Mouse (Mus musculus) cerebellum, postnatal 36 days (tissue): ENCODE measurements around the gene 1700001O22Rik.

Experiments
- DNase-seq, 2 experiments: peaks; one replicate each; pipeline ENCODE4 v3.0.0; 2021 to 2022; ENCODE audit warnings: mixed read lengths in 2 of 2

The 1700001O22Rik gene

GRCm38 (mm10) chr2:30777266-30777665 is 26.2 kb downstream of the 1700001O22Rik start:
- no peak for DNase-seq

DNA sequence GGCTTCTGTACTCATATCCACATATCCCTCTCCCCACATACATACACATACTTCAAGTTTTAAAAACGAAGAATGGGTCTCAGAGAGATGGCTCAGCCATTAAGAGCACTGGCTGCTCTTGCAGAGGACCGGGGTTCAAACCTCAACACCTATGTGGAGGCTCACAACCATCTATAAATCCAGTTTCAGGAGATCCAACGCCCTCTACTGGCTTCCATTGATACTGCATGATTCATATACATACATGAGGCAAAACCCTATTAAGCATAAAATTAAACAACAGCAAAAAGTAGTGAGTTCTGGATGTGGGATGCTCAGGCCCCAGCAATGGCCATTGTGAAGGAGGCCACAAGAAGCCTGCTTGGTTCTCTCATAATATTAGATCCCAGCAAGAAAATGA is 27.5 kb downstream of the 1700001O22Rik start:
- DNase-seq = no peak

DNA sequence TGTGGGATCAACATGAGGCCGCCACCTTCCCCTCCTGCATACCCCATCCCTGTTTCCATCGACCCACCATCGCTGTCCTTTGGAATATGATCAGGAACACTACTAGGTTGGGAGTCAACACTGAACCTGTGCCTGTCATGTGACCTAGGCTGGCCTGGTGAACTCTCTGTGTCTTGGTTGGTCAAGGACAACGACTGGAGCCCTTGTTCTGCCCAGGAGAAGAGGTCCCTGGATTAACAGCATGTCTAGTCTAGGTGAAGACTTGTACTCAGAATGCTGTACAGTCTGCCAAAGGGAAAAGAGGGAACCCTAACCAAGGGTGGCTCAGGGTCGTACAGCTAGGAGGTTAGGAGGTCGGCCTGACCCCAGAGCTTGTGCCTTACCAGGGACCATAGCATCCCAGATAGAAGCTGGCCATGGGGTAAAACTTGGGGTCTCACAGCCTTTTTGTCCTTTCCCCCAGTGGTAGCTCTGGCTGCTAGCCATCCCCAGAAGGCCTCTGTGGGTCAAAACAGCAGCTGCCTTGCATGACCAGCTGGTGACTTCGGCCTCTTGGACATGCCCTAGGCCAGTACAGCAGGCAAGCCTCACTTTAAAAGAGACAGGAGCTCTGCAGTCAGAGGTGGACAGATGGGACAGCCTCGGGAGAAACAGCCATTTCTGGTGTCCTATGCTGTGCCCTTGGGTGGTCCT is 30.0 kb downstream of the 1700001O22Rik start:
- no peak for DNase-seq

- DNase-seq = no peak
Measured at GRCm38 (mm10) chr2:30772581-30773312, 30.7 kb downstream of the 1700001O22Rik start.

GRCm38 (mm10) chr2:30771806-30772460 is 31.5 kb downstream of the 1700001O22Rik start:
- peak; percentile 57 to 58 for DNase-seq

DNA sequence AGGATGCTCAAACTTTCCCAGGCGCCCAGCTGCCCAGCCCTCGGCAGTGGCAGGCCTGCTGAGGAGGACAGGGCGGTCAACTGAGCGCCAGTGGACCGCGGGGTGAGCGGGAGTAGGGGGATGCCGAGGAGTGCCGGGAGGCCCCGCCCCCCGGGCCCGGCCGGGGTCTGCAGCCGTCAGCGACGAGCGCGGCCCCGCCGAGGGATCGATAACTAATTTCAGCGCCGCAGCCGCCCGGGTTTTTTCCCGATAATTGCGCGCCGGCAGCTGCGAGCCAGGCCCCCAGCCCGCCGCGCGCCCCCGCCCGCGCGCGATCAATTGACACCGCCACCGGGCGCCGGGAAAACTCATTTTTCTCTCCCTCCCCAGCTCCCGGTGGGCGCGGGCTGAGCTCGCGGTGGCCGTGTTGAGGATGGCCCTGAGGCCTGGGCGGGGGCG is 32.1 kb downstream of the 1700001O22Rik start:
- DNase-seq = no peak

- DNase-seq = no peak
Measured at GRCm38 (mm10) chr2:30769187-30769586, 34.3 kb downstream of the 1700001O22Rik start.

- DNase-seq = no peak
Measured at GRCm38 (mm10) chr2:30768529-30768928, 34.9 kb downstream of the 1700001O22Rik start.

DNA sequence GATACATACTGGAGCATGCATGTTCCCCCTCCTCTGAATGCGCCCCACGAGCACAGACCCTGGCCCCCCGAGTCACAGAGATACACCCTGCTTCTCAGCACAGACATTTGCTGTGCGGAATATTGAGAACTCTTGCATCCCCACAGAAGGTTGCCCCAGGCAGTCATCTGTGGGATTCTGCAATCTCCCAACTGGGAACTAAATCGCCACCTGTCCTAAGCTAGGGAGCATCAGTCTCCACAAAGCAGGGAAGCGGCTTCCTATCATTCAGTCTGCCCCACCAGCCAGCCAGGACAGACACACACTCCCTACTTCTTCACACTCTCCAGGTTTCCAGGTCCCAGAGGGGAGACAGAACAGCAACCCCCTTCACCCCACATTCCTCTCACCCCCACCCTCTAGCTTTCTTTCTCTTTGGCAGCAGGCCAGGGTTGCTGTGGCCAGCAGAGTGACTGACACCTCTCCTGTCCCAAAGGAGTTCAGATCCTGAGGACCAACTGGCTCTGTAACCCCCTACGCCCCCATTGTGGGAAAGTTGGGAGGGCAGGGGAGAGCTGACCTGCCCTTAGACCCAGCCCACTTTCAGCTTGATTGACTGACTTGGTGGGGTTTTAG is 35.7 kb downstream of the 1700001O22Rik start:
- DNase-seq = no peak

GRCm38 (mm10) chr2:30766446-30766845 is 37.0 kb downstream of the 1700001O22Rik start:
- DNase-seq = no peak

DNA sequence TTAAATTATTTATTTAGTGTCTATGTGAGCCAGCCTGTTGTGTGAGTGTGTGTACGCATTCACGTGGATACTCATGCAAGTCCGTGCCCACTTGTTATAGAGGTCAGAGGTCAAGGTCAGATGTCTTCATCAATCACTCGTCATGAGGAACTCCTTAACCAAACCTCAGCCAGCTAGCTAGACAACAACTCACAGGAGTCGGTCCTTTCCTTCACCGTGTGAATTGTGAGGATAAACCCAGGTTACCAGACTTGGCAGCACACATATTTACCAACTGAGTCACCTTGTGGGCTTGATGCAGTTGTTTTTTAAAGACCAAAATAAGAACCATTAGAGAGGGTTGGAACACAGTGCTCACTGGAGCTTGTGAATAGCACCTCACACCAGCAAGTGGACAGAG is 42.8 kb downstream of the 1700001O22Rik start:
- no peak for DNase-seq

GRCm38 (mm10) chr2:30759858-30760547 is 43.5 kb downstream of the 1700001O22Rik start:
- no peak for DNase-seq

DNA sequence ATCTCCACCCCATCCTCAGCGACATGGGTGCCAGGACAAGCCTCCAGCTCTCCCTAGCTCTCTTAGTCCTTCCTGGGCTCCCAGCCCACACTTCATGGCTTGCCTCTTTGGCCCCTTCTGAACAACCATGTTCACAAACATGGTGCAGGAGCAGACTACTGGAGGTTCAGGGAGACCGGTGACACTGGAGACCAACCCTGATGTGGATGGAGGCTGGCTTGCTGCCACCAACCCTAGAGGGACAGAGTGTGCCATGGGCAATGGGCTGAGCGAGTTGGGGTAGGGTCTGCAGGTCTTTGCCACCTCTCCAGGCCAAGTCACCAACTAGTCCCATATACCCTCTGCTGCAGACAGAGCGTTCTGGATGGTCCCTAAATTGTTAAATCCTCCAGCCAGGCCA is 44.0 kb downstream of the 1700001O22Rik start:
- no peak for DNase-seq

DNA sequence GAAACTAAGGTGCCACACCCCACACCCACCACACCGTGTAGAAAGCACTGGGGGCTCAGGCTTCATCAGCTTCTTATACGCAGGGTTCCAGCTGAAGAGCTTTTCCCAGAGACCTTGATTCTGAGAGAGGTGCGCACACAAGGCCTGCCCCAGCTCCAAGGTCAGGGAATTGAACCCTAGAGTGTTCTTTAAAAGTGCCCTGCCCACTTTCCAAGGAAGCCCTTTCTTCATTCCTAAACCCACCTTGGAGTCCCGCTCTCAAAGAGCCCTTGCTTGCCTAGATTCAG is 44.4 kb downstream of the 1700001O22Rik start:
- DNase-seq = no peak

- peak in 1 of 2 experiments; percentile 45 for DNase-seq
Measured at GRCm38 (mm10) chr2:30758341-30759087, 44.9 kb downstream of the 1700001O22Rik start.

GRCm38 (mm10) chr2:30756962-30757715 is 46.3 kb downstream of the 1700001O22Rik start:
- DNase-seq = no peak

DNA sequence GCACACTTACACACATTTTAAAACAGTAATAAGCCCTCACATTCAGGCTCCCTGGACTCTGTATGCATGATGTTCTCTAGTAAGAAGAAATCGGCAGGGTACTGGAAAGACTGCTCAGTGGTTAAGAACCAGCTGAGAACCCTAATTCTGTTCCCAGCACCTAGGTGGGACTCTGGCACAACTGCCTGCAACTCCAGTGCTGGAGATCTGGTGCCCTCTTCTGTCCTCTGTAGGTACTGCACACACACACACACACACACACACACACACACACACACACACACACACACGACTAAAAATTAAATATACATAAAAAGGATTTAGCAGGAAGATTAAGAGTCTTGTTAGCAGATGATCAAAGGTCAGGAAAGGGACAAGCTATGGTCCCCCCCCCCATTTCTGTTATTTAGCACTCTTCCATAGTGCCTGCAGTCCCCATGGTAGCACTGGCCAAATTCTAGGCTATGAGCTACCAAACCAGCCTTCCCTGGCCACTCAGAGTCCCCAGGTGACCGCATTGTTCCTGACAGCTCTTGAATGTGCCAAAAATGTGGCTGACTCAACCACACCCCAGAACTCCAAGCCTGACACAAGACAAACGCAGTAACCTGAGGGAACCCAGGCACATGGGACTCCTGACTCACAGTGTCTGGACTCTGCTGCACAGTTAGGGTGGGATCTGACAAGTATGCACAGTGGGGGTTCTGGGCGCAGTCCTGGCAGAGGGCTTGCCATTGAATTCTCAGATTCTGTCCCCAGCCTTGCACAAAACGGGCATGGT is 47.3 kb downstream of the 1700001O22Rik start:
- no peak for DNase-seq

- DNase-seq = no peak
Measured at GRCm38 (mm10) chr2:30754831-30755230, 48.6 kb downstream of the 1700001O22Rik start.

- DNase-seq = no peak
Measured at GRCm38 (mm10) chr2:30753219-30753618, 50.2 kb downstream of the 1700001O22Rik start.

DNA sequence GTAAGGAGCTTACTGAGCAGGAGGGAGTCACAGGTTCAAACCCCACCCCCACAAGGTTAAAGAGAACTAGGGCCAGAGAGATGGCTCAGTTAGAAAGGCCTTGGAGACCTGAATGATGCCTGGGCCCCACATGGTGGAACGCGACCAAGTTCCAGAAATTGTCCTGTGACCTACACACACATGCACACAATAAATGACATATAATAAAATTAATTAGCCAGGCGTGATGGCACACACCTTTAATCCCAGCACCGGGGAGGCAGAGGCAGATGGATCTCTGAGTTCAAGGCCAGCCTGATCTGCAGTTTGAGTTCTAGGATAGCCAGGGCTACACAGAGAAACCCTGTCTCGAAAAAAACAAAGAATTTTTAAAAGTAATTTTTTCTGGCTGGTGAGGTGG is 51.0 kb downstream of the 1700001O22Rik start:
- no peak for DNase-seq

- DNase-seq = no peak
Measured at GRCm38 (mm10) chr2:30750025-30750424, 53.4 kb downstream of the 1700001O22Rik start.
